Mouse (Mus musculus) neutrophil, adult 59 days (primary cell): ENCODE data around the gene Zfp989. TPM values are rescaled to one million over a fixed set of nuclear protein-coding genes. Genes with fewer than 3 reads are reported as not detected.

Source experiments
- total RNA-seq, 2 experiments: library from RNA; stranded (reverse); gene quantifications; 1 replicate in 1 of 2; 2 replicates in 1 of 2; pipeline ENCODE4 v1.2.4; 2023

Gene Zfp989
- under 1 TPM in 1 of 2 experiments, not detected in 1; 0.26 TPM for total RNA-seq

GRCm38 (mm10) chr4:146971757-146972156 lies at the start of gene Zfp989:
Gene Zfp989, plus strand, starts transcription at chr4:146971976.

GRCm38 (mm10) chr4:147021550-147021949 lies 49.8 kb downstream of the Zfp989 start, which contains the start of gene Rex2:
Gene Rex2, plus strand, starts transcription at chr4:147021850.

Other genes with a start within 250 kb of the Zfp989 start
- gene Gm21411, start 62.4 kb upstream of the Zfp989 start, total RNA-seq = not detected
- gene Rex2, start 49.9 kb downstream of the Zfp989 start, total RNA-seq = under 1 TPM; 0.24 to 0.33 TPM
- 10 to 100 TPM in 1 of 2 experiments, 1 to 10 TPM in 1; 7.5 to 10.6 TPM for gene Zfp991, start 160.1 kb downstream of the Zfp989 start, total RNA-seq